Comparison of ENCODE assay signal across 14 mouse cellular contexts in genomic region chr6:134517141-134517540, GRCm38 (mm10).
"Had no signal": no experiment of that assay in that cellular context is flagged by ENCODE, and none has a peak within 500 bp of the region (broad histone marks: within the 10 kb centered on the region; RNA-seq: fewer than 3 reads in every experiment).

No protein-coding gene starts in this region.

- H3K9me3 ChIP-seq: neural tube, embryonic 15.5 days; stomach, embryonic 15.5 days had no signal

- H3K4me3 ChIP-seq: neural tube, embryonic 15.5 days; stomach, embryonic 15.5 days had no signal

- H3K36me3 ChIP-seq: neural tube, embryonic 15.5 days had no signal

- H3K27ac ChIP-seq: neural tube, embryonic 15.5 days had no signal

- H3K4me2 ChIP-seq: neural tube, embryonic 15.5 days; stomach, embryonic 15.5 days had no signal

- H3K27me3 ChIP-seq: neural tube, embryonic 15.5 days; stomach, embryonic 15.5 days had no signal

- DNase-seq: retina, postnatal 1 day; right cerebral cortex, adult 18-20 months; right cerebral cortex, postnatal 14 days; right cerebral cortex, postnatal 25 days; right cerebral cortex, postnatal 4 days; spleen, adult 18-20 months; thymus, adult 18-20 months; thymus, adult 2 months; thymus, postnatal 14 days; thymus, postnatal 25 days; thymus, postnatal 36 days; thymus, postnatal 4 days had no signal

- H3K9ac ChIP-seq: neural tube, embryonic 15.5 days; stomach, embryonic 15.5 days had no signal
